Mouse (Mus musculus) CD4-positive helper T cell, adult 2 months (primary cell): ENCODE measurements around the gene Olfr608.
"Not testable (repeated sequence)": the region's sequence is repeated elsewhere in the genome, so short reads cannot be mapped to it uniquely, and the experiment has no call there.

Experiments used
- DNase-seq: peaks from one replicate; pipeline ENCODE4 v3.0.0-alpha.2; 2012; ENCODE audit warnings: low read depth, missing footprints, low spot score

The Olfr608 gene

DNA sequence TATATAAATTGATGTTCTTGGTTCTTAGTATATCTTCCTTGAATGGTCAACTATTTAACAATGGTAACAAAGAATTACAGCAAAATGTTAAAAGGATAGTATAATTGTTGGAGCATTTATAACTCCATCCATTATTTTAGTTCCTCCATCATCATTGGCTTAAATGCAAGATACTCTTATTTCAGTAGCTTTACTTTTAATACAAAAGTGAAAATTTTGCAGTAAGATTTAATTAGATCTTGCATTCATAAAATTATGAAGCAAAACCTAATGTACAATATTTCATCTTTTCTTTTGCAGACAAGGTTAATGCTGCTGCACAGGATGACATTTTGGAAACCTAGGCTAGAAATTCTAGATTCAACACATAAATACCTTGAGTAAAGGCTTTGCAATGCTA lies at the start of gene Olfr608:
Olfr608 (plus strand) TSS at position 301 of the 400 bp plus-strand sequence.
- DNase-seq: no peak

DNA sequence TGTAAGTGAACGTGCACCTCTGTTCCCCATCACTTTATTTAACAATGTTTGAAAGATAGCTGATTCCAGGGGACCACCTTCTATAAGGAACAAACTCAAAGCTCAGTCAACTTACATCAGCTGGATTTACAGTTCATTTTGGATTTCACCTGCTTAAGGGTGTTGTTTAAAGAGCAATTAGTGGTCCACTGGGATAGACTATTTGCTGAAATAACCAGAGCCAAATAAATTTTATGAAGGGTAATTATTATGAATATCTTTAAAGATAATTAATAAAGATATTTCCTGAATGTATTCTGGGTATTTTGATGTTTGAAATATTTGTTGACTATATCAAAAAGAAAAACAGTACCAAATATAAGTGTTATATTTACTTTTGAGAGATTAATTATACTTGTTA lies 24.3 kb upstream of the Olfr608 start, which contains the start of gene Olfr605:
Olfr605 (minus strand) TSS at position 101 of the 400 bp plus-strand sequence.
- DNase-seq: no peak

DNA sequence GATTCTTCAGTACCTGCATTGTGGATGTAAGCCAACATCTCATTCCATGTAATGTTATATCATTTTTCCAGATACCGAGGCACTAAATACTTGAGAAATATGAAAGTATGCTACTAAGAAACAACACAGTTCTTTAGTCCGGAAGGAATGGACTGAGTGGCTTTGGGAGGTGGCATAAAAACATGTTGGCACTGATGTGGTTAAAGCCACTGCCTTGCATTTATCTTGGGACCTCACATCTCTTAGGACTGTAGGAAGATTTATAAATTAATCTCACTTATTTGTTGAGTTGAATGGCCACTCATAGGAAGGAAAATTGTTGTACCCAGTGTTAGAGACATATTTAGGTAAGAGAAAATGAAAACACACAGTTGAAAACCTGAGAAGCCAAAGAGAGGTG lies 20.9 kb upstream of the Olfr608 start, which contains the start of gene Olfr606:
Olfr606 (plus strand) TSS at position 301 of the 400 bp plus-strand sequence.
- no peak for DNase-seq

DNA sequence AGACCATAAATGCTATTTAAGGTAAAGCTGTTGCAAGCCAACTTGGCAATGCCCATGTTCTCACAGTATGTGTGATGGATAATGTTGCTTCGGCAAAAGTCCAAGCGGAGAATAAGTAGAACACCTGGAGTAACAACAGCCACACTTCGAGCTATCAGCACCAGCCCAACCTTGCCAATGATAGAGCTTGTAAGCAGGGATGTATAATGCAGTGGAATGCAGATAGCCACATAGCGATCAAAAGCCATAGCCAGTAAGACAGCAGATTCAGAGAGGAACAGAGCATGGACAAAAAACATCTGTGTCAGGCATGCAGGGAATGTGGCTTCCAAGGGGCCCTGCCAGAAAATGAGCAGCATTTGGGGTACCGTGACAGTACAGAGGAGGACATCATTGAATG lies 9.1 kb upstream of the Olfr608 start:
- DNase-seq: no peak

DNA sequence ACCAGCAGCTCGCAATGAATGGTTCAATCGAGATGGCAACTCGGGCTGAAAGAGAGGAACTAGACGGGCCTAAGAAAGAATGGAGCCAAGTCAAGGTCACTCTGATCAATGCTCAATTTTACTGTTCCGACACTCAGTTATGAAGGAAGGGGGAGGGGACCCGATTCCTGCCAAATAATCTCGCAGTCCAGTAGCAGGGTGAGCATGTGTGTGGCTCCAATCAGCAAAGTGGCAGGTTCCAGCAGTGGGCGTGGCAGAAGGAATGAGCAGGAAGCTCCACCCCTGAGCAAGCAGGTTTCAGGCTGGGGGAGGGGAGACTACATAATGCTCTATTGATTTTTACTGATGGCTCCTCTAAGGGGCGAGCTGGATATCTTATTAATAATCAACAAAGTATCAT lies 7.4 kb downstream of the Olfr608 start:
- not testable (repeated sequence) for DNase-seq

DNA sequence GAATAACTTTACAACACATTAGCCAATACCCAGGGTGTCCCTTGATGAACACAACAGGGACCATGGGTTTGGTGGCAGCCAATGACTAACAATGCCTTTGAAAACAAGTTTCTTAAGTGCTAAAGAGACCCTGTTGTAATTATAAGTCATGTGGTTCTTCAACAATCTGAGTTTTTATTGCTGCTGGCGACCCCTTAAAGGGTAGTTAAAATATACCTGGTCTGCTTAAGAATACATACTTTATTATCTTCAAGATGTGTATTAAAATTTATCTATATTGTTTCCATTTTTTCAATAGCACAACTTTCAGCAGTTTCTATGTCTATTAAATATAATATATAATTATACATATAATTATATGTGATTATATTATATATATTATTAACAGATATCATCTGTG lies 28.3 kb downstream of the Olfr608 start, which contains the start of gene Olfr609:
Olfr609 (minus strand) TSS at position 101 of the 400 bp plus-strand sequence.
- DNase-seq: no peak

DNA sequence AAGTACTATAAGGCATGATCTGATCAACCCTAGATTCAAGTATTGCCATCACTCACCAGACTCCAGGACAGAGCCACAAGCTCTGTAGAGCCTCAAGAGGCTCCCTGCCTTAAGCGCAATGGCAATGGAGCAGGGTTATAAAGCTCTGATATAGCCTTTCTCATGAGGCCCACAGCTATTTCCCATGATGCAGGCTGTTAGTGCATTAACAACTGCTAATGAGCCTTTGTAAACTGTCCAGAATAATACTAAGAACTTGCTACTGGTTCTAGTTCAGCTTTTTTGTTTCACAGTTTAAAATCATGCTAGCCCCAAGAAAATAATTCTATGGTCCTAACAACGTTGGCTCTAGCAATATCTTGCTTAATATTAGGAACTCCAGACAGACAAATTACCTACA lies 42.3 kb downstream of the Olfr608 start, which contains the start of gene Olfr610:
Olfr610 (minus strand) TSS at position 101 of the 400 bp plus-strand sequence.
- no peak for DNase-seq

DNA sequence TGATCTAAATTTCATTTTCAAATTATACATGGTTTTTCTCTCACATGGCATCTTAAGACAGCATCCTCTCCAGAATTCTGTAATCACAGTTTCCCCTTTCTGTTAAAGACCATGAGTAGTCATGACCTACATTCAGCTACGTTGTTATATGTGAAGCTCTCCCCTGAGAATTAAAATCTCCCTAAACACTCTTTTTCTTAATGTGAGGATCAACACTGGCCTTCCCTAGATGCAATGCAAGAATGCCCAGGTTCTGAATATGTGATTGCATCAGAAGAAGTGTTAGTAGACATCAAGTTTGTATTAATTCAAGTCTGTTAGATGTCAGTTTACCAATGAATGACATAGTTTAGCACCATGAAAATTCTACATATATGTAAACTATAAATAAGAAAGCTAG lies 51.1 kb downstream of the Olfr608 start, which contains the start of gene Olfr611:
Olfr611 (minus strand) TSS at position 101 of the 400 bp plus-strand sequence.
- DNase-seq: not testable (repeated sequence)
